Mouse (Mus musculus) thymus, adult 2 months (tissue): Measurements from ENCODE around the gene Prkn. TPM values are rescaled to one million over a fixed set of nuclear protein-coding genes. Genes with fewer than 3 reads are reported as not detected.

Source experiments
- DNase-seq: peaks from one replicate; pipeline ENCODE4 v3.0.0; 2021
- H3K27ac ChIP-seq: fragments of 200-500 bp; 2 replicates; pipeline ENCODE4 v1.5.1; 2012; ENCODE audit warnings: low read length, control low read depth; ENCODE audit not compliant: control insufficient read depth, insufficient read depth
- H3K27me3 ChIP-seq: fragments of 200-500 bp; 2 replicates; pipeline ENCODE4 v1.6.1; 2012; ENCODE audit warnings: mild to moderate bottlenecking, low read length, moderate library complexity, mixed read lengths; ENCODE audit not compliant: control insufficient read depth, insufficient read depth
- H3K36me3 ChIP-seq: fragments of 200-500 bp; 2 replicates; pipeline ENCODE4 v1.6.1; 2012; ENCODE audit warnings: mild to moderate bottlenecking, low read length, moderate library complexity; ENCODE audit not compliant: control insufficient read depth, insufficient read depth
- H3K4me1 ChIP-seq: fragments of 200-500 bp; replicated peaks from 2 replicates; pipeline ENCODE4 v1.6.1; 2012; ENCODE audit warnings: low read length; ENCODE audit not compliant: control insufficient read depth, insufficient read depth
- H3K4me3 ChIP-seq: fragments of 200-500 bp; 2 replicates; pipeline ENCODE4 v1.5.1; 2012; ENCODE audit warnings: mild to moderate bottlenecking, low read length, control low read depth, moderate library complexity; ENCODE audit not compliant: control insufficient read depth, insufficient read depth
- CTCF ChIP-seq: fragments of 200-500 bp; IDR thresholded peaks from 2 replicates; pipeline ENCODE4 v1.5.1; 2012; ENCODE audit warnings: mild to moderate bottlenecking, control low read depth, low read length, moderate library complexity, borderline replicate concordance; ENCODE audit not compliant: control insufficient read depth, poor library complexity, insufficient read depth; ENCODE audit errors: extremely low read depth
- POLR2A ChIP-seq: fragments of 200-500 bp; IDR thresholded peaks from 2 replicates; pipeline ENCODE4 v1.6.1; 2012; ENCODE audit warnings: mild to moderate bottlenecking, low read length, control low read depth, moderate library complexity; ENCODE audit not compliant: control insufficient read depth, poor library complexity, insufficient read depth; ENCODE audit errors: extremely low read depth
- WGBS: fragments of 180-500 bp; shearing (Covaris S2); methylation state at CpG from one replicate; pipeline ENCODE4 v1.1.7; 2018; 5-methylcytosine and 5-hydroxymethylcytosine counted together
- polyA plus RNA-seq: library from polyadenylated mRNA; depleted of rRNA; stranded (reverse); fragments of >200 nt; gene quantifications from 2 replicates; pipeline ENCODE4 v1.2.3, GENCODE M21; 2012

Gene Prkn
- polyA plus RNA-seq, 1 experiment, result 1.4 TPM

- no peak overlapping the region for H3K27ac ChIP-seq
- 95% methylated on average over 3 of the region's 3 CpGs for WGBS
- no peak for TF ChIP-seq POLR2A
- TF ChIP-seq CTCF, result no peak
Measured at GRCm38 (mm10) chr17:11644873-11645464, 804.8 kb downstream of the Prkn start.

GRCm38 (mm10) chr17:11656397-11656796, 816.2 kb downstream of the Prkn start:
- no peak for DNase-seq
- 91% methylated on average over 5 of the region's 5 CpGs for WGBS
- no peak overlapping the region for H3K27ac ChIP-seq
- TF ChIP-seq POLR2A, result no peak
- TF ChIP-seq CTCF, result no peak
- no peaks in the 10 kb centered on the region for H3K36me3 ChIP-seq
- no peaks in the 10 kb centered on the region for H3K4me1 ChIP-seq
- no peaks in the 10 kb centered on the region for H3K27me3 ChIP-seq
- no peak overlapping the region for H3K4me3 ChIP-seq

More at GRCm38 (mm10) chr17:11644873-11645464, 804.8 kb downstream of the Prkn start:
- no peak for DNase-seq
- no peak overlapping the region for H3K4me3 ChIP-seq
- no peaks in the 10 kb centered on the region for H3K4me1 ChIP-seq
- H3K27me3 ChIP-seq, result no peaks in the 10 kb centered on the region
- no peaks in the 10 kb centered on the region for H3K36me3 ChIP-seq

GRCm38 (mm10) chr17:11656878-11657277, 816.7 kb downstream of the Prkn start:
- Histone ChIP-seq H3K27me3 (no peaks in the 10 kb centered on the region), H3K4me1 (no peaks in the 10 kb centered on the region), H3K4me3 (no peak overlapping the region), H3K36me3 (no peaks in the 10 kb centered on the region), H3K27ac (no peak overlapping the region)
- no peak for DNase-seq
- TF ChIP-seq POLR2A (no peak), CTCF (no peak)
- 91% methylated on average over 3 of the region's 3 CpGs for WGBS

DNA sequence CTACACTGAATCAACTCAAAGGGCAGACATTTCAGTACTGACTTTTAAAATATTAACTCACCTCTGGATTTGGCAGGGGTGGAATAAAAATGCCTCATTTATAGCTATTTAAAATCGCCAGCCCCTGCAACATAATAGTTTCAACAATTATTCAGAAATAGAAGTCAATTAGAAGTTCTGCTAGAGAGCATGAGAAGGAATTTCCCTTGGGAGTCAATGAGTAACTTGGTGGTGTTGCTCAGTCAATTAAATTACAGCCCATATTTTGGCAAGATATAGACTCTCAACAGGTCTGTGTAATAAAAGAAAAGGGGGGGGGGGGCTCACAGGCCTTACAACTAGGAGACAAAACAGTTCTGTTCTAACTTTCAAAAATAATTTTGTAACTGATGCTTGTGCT, 821.7 kb downstream of the Prkn start:
- no peaks in the 10 kb centered on the region for H3K36me3 ChIP-seq
- no peaks in the 10 kb centered on the region for H3K4me1 ChIP-seq
- TF ChIP-seq CTCF, result no peak
- TF ChIP-seq POLR2A, result no peak
- no peak overlapping the region for H3K27ac ChIP-seq
- H3K27me3 ChIP-seq, result no peaks in the 10 kb centered on the region
- no peak overlapping the region for H3K4me3 ChIP-seq
- DNase-seq, result no peak
- 86% methylated on average over 1 of the region's 1 CpGs for WGBS

GRCm38 (mm10) chr17:11663437-11663836, 823.3 kb downstream of the Prkn start:
- Histone ChIP-seq H3K4me3 (no peak overlapping the region), H3K36me3 (no peaks in the 10 kb centered on the region), H3K27me3 (no peaks in the 10 kb centered on the region), H3K4me1 (no peaks in the 10 kb centered on the region), H3K27ac (no peak overlapping the region)
- TF ChIP-seq POLR2A (no peak), CTCF (no peak)
- WGBS, result 92% methylated on average over 7 of the region's 7 CpGs
- DNase-seq, result no peak

DNA sequence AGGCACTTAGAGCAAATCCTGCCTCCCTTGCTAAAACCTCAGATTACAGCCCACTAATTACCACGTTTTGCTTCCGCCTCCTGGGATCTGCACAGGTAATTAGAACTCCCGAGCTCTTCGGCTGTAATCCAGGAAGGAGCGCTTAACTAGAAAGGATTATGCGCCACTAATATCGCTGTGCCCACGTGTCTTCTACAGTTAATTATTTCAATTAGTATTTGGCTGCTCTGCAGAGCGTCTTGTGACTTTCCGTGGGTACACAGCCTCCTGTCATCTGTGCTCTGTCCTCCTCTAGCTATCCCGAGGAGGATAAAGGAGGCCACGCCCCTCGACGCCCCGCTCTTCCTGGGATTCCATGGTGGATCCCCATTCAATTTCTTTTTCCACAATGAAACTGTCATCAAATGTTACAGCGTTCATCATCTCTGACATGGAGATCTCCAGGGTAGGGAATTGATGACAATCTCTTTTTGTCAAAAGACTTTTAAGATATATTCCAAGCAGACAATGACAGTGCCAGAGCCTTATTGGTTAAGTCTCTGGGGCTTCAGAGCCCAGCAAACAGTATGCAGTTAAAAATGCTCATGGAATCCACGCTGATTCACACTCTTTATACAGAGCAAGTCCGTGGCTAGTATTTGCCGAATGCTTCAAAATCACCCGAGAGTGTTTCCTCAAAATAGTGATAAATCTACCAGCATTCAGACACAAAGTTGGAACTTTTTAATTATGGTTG, 824.6 kb downstream of the Prkn start:
- H3K4me3 ChIP-seq, result no peak overlapping the region
- H3K36me3 ChIP-seq, result no peaks in the 10 kb centered on the region
- 56% methylated on average over 20 of the region's 20 CpGs for WGBS
- no peak overlapping the region for H3K27ac ChIP-seq
- H3K27me3 ChIP-seq, result no peaks in the 10 kb centered on the region
- no peaks in the 10 kb centered on the region for H3K4me1 ChIP-seq
- DNase-seq, result no peak
- no peak for TF ChIP-seq CTCF
- no peak for TF ChIP-seq POLR2A
